Mouse (Mus musculus) gastrocnemius, postnatal 14 days (tissue): Measurements from ENCODE around the gene Mlycd. TPM values are rescaled to one million over a fixed set of nuclear protein-coding genes. Genes with fewer than 3 reads are reported as not detected.
"Not testable (repeated sequence)": the region's sequence is repeated elsewhere in the genome, so short reads cannot be mapped to it uniquely, and the experiment has no call there.

Experiments used
- DNase-seq: peaks from one replicate; pipeline ENCODE4 v3.0.0; 2021; ENCODE audit warnings: mixed read lengths
- intact Hi-C: fragments of 180-260 bp; cut with DNase I; formaldehyde crosslinking; loops from one replicate; pipeline ENCODE4 v1.15.1; 2025; ENCODE audit warnings: low total_unique reads
- long read RNA-seq, 2 experiments: library from polyadenylated mRNA; stranded (forward); transcript quantifications; one replicate each; pipeline ENCODE4 v2.0.0; 2021
- total RNA-seq, 2 experiments: library from RNA; stranded (reverse); gene quantifications; 2 replicates each; pipeline ENCODE4 v1.2.3; 2021

Mlycd gene
- 10 to 100 TPM; 67.6 to 94.0 TPM for total RNA-seq
- long read RNA-seq, experiment 1, transcript Mlycd-201 (5 exons, 2,128 nt) = major isoform, 281 of 319 reads
- long read RNA-seq, experiment 1, partial matches to known transcripts = 12 of 319 reads
- long read RNA-seq, experiment 1, other reads (novel, unspliced or antisense) = 26 of 319 reads
- long read RNA-seq, experiment 2, transcript Mlycd-201 (5 exons, 2,128 nt) = major isoform, 344 of 386 reads
- long read RNA-seq, experiment 2, partial matches to known transcripts = 17 of 386 reads
- long read RNA-seq, experiment 2, other reads (novel, unspliced or antisense) = 25 of 386 reads

- DNase-seq = peak; percentile 97
- intact Hi-C loops = no loop called here
Observed at GRCm38 (mm10) chr8:119394524-119395026, at the start of gene Mlycd. TSS of gene Mlycd (plus strand) at chr8:119394878.

GRCm38 (mm10) chr8:119345029-119345682 is 49.5 kb upstream of the Mlycd start:
- DNase-seq = no peak

GRCm38 (mm10) chr8:119345683-119346075 is 49.0 kb upstream of the Mlycd start:
- intact Hi-C loops = no loop called here
- DNase-seq = no peak

More at GRCm38 (mm10) chr8:119345029-119345682, 49.5 kb upstream of the Mlycd start:
- intact Hi-C loops = no loop called here

GRCm38 (mm10) chr8:119351647-119352046 is 43.0 kb upstream of the Mlycd start:
- no peak for DNase-seq
- intact Hi-C loops = no loop called here

GRCm38 (mm10) chr8:119352977-119353658 is 41.6 kb upstream of the Mlycd start:
- intact Hi-C loops = no loop called here
- DNase-seq = no peak

- no peak for DNase-seq
- intact Hi-C loops = no loop called here
Observed at GRCm38 (mm10) chr8:119353659-119354023, 41.0 kb upstream of the Mlycd start.

GRCm38 (mm10) chr8:119356631-119357030 is 38.0 kb upstream of the Mlycd start:
- DNase-seq, intact Hi-C loops: not testable (repeated sequence)

GRCm38 (mm10) chr8:119358175-119358574 is 36.5 kb upstream of the Mlycd start:
- no peak for DNase-seq
- intact Hi-C loops = no loop called here

- peak; percentile 66 for DNase-seq
- intact Hi-C loops = no loop called here
Observed at GRCm38 (mm10) chr8:119358836-119359235, 35.8 kb upstream of the Mlycd start.

- no peak for DNase-seq
- intact Hi-C loops = no loop called here
Observed at GRCm38 (mm10) chr8:119360686-119361295, 33.9 kb upstream of the Mlycd start.

- intact Hi-C loops, DNase-seq: not testable (repeated sequence)
Observed at GRCm38 (mm10) chr8:119374716-119375115, 20.0 kb upstream of the Mlycd start.

GRCm38 (mm10) chr8:119378476-119378875 is 16.2 kb upstream of the Mlycd start:
- no peak for DNase-seq
- intact Hi-C loops = no loop called here

GRCm38 (mm10) chr8:119380619-119381018 is 14.1 kb upstream of the Mlycd start:
- no peak for DNase-seq
- intact Hi-C loops = loop anchor here (10.0 kb wide), 1 partner anchor 156 kb away; no protein-coding TSS in a partner anchor

- peak; percentile 43 for DNase-seq
- intact Hi-C loops = loop anchor here (10.0 kb wide), 1 partner anchor 160 kb away; no protein-coding TSS in a partner anchor
Observed at GRCm38 (mm10) chr8:119384478-119384877, 10.2 kb upstream of the Mlycd start.

- no peak for DNase-seq
- intact Hi-C loops = loop anchor here (10.0 kb wide), 1 partner anchor 161 kb away; no protein-coding TSS in a partner anchor
Observed at GRCm38 (mm10) chr8:119385854-119386253, 8.8 kb upstream of the Mlycd start.

GRCm38 (mm10) chr8:119386988-119387387 is 7.7 kb upstream of the Mlycd start:
- DNase-seq = no peak
- intact Hi-C loops = loop anchor here (10.0 kb wide), 1 partner anchor 162 kb away; no protein-coding TSS in a partner anchor

- no peak for DNase-seq
- intact Hi-C loops = no loop called here
Observed at GRCm38 (mm10) chr8:119394097-119394496, 581 bp upstream of the Mlycd start.

GRCm38 (mm10) chr8:119395072-119395950 is 633 bp downstream of the Mlycd start:
- no peak for DNase-seq
- intact Hi-C loops = no loop called here

- no peak for DNase-seq
- intact Hi-C loops = no loop called here
Observed at GRCm38 (mm10) chr8:119398558-119398957, 3.9 kb downstream of the Mlycd start.
